ENCODE assay signal across 8 mouse cellular contexts in the genomic region with DNA sequence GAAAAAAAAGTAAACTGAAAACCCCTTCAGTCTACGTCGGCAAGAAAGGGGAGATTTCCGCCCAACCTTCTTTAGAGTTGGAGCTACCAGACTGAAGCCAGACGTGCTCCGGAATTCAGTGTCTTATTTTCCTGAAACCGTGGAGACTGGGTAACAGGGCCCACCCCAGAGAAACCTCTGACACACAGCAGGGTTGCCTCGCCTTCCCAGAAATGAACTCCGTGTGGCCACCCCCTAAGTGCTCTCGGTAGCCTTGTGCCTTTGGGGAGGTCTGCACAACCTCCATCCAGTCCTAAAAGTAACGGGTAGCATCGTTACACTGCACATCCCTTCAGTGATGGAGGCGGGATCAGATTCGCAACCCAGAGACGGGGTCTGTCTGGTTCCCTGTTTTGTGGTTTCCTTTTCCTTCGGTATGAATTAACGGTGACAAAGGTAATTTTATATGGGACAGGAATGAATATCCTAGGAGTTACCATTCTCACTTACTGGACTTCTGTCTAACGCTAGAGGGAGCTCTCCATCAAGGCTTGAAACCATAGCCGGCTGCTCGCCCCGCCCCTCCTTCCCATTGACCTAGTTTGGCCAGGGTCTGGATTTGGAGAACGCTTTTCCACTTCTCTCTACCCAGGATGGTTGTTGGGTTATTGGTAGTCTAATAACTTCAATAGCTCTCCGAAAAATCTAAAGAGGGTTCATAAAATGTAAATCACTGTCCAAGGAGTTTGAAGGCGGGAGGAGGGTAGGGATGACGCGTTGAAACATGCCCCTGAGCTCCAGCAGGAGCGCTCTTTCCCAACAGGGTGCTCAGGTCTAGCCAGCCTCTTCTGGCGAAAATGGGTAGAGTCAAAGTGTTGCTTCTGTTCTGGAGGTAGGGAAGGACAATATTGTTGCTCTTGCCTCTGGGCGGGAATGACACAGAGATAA. TPM values are rescaled to one million over a fixed set of nuclear protein-coding genes. Genes with fewer than 3 reads are reported as not detected.
A peak's percentile ranks its signal among the peaks of the same experiment; 100 is the strongest.
DNase-seq lines count a peak whose midpoint lies in the region; ATAC-seq and TF ChIP-seq lines count a peak whose summit lies in the region.

No protein-coding gene starts in this region.

- no peak for TF ChIP-seq POLR2A in kidney, adult 2 months (IDR thresholded peaks at IDR 0.05; ENCODE audit: low read depth, low read length)
- TF ChIP-seq POLR2A in limb, embryonic 14.5 days (IDR thresholded peaks at IDR 0.05; ENCODE audit: borderline replicate concordance, extremely low read depth, insufficient read depth, insufficient read length) = no peak

- H3K27ac ChIP-seq in embryonic facial prominence, embryonic 13.5 days = peak overlapping the region; percentile 39
- peak overlapping the region; percentile 54 for H3K27ac ChIP-seq in kidney, adult 2 months (ENCODE audit: insufficient read depth, low read depth, low read length)
- no peak overlapping the region for H3K27ac ChIP-seq in limb, embryonic 14.5 days (replicated peaks; ENCODE audit: low read depth, low read length)
- H3K27ac ChIP-seq in midbrain, embryonic 15.5 days = no peak overlapping the region

- H3K27me3 ChIP-seq in embryonic facial prominence, embryonic 13.5 days = peaks cover 35% of the 10 kb centered on the region
- no peaks in the 10 kb centered on the region for H3K27me3 ChIP-seq in kidney, adult 2 months (replicated peaks; ENCODE audit: control insufficient read depth, insufficient read depth, low read length)
- peaks cover 21% of the 10 kb centered on the region for H3K27me3 ChIP-seq in limb, embryonic 14.5 days (ENCODE audit: control insufficient read depth, insufficient read depth, low read length)
- H3K27me3 ChIP-seq in midbrain, embryonic 15.5 days (replicated peaks) = peaks cover 62% of the 10 kb centered on the region

- TF ChIP-seq CTCF in kidney, adult 2 months (conservative IDR thresholded peaks at IDR 0.05; ENCODE audit: insufficient read depth, insufficient read length, low read depth, low read length) = peak; percentile 68

- H3K4me3 ChIP-seq in embryonic facial prominence, embryonic 13.5 days = peak overlapping the region; percentile 48
- peak overlapping the region; percentile 51 for H3K4me3 ChIP-seq in kidney, adult 2 months (ENCODE audit: insufficient read depth, low read depth, low read length)
- H3K4me3 ChIP-seq in limb, embryonic 14.5 days (replicated peaks; ENCODE audit: low read length) = peak overlapping the region; percentile 41
- H3K4me3 ChIP-seq in midbrain, embryonic 15.5 days = peak overlapping the region; percentile 44

- ATAC-seq in embryonic facial prominence, embryonic 13.5 days (ENCODE audit: insufficient number of reproducible peaks, insufficient read depth, low FRiP score, low TSS enrichment, low read depth) = peak; percentile 66
- peak; percentile 74 for ATAC-seq in limb, embryonic 14.5 days (ENCODE audit: low FRiP score, low read depth)
- ATAC-seq in midbrain, embryonic 15.5 days (replicated peaks) = peak; percentile 79

- H3K9ac ChIP-seq in embryonic facial prominence, embryonic 13.5 days = peak overlapping the region; percentile 64
- peak overlapping the region; percentile 28; the same call in 1 of the 2 replicates for H3K9ac ChIP-seq in limb, embryonic 14.5 days (ENCODE audit: low read depth, low read length, severe bottlenecking)
- H3K9ac ChIP-seq in midbrain, embryonic 15.5 days = peak overlapping the region; percentile 23

- H3K4me1 ChIP-seq in embryonic facial prominence, embryonic 13.5 days = peaks cover 64% of the 10 kb centered on the region
- H3K4me1 ChIP-seq in kidney, adult 2 months (ENCODE audit: control insufficient read depth, insufficient read depth, low read length) = peaks cover 23% of the 10 kb centered on the region; the same call in 1 of the 2 replicates
- H3K4me1 ChIP-seq in limb, embryonic 14.5 days (ENCODE audit: control insufficient read depth, insufficient read depth, low read length) = peaks cover 39% of the 10 kb centered on the region
- peaks cover 52% of the 10 kb centered on the region for H3K4me1 ChIP-seq in midbrain, embryonic 15.5 days

- peaks cover 2% of the 10 kb centered on the region; the same call in 1 of the 2 replicates for H3K36me3 ChIP-seq in embryonic facial prominence, embryonic 13.5 days
- H3K36me3 ChIP-seq in kidney, adult 2 months (ENCODE audit: control insufficient read depth, insufficient read depth, low read length) = peaks cover 4% of the 10 kb centered on the region; the same call in 1 of the 2 replicates
- peaks cover 4% of the 10 kb centered on the region; the same call in 1 of the 2 replicates for H3K36me3 ChIP-seq in limb, embryonic 14.5 days (ENCODE audit: control insufficient read depth, insufficient read depth, low read length)
- H3K36me3 ChIP-seq in midbrain, embryonic 15.5 days (replicated peaks) = no peaks in the 10 kb centered on the region

- peak overlapping the region; percentile 92 for H3K4me2 ChIP-seq in embryonic facial prominence, embryonic 13.5 days
- peak overlapping the region; percentile 82 for H3K4me2 ChIP-seq in limb, embryonic 14.5 days (replicated peaks; ENCODE audit: low read depth, low read length, severe bottlenecking)
- peak overlapping the region; percentile 82 for H3K4me2 ChIP-seq in midbrain, embryonic 15.5 days

- 2% methylated on average over 28 of the region's 28 CpGs for WGBS in embryonic facial prominence, embryonic 13.5 days
- WGBS in kidney, adult 2 months = 11% methylated on average over 28 of the region's 28 CpGs
- 3% methylated on average over 28 of the region's 28 CpGs for WGBS in limb, embryonic 14.5 days
- WGBS in midbrain, embryonic 15.5 days = 2% methylated on average over 28 of the region's 28 CpGs

- no peaks in the 10 kb centered on the region for H3K9me3 ChIP-seq in embryonic facial prominence, embryonic 13.5 days
- no peaks in the 10 kb centered on the region for H3K9me3 ChIP-seq in limb, embryonic 14.5 days (ENCODE audit: control insufficient read depth, low read length)
- no peaks in the 10 kb centered on the region for H3K9me3 ChIP-seq in midbrain, embryonic 15.5 days

- peak; percentile 60 for DNase-seq in ovary, adult 18-20 months (ENCODE audit: low spot score)
- DNase-seq in ovary, postnatal 10 days (ENCODE audit: low spot score) = no peak
- peak; percentile 91 for DNase-seq in heart, adult 8-10 months (ENCODE audit: low spot score)
- DNase-seq in kidney, adult 2 months = peak; percentile 94
- DNase-seq in limb, embryonic 14.5 days (ENCODE audit: low spot score) = peak; percentile 92
- peak; percentile 59 to 73 for DNase-seq in spleen, postnatal 36 days (ENCODE audit: low spot score in 2 of 2)

RNA-seq across cellular contexts. Expression of gene Gm37419, which starts 6.1 kb away (rescaled TPM):
- not detected in 2 replicates for polyA plus RNA-seq in embryonic facial prominence, embryonic 13.5 days (2015; fragmentation: Nextera tagmentation; extraction: Ambion mirVana)
- not detected for total RNA-seq in heart, adult 8-10 months (2022)
- not detected in 2 replicates for polyA plus RNA-seq in kidney, adult 2 months (2012; rRNA removed)
- polyA plus RNA-seq in limb, embryonic 14.5 days (2012; rRNA removed) = not detected in 2 replicates
- polyA plus RNA-seq in limb, embryonic 14.5 days (2014; fragmentation: Nextera tagmentation; extraction: Ambion mirVana) = not detected in 2 replicates
- polyA plus RNA-seq in midbrain, embryonic 15.5 days (2015; fragmentation: Nextera tagmentation; extraction: Ambion mirVana) = not detected in 2 replicates

RNA-seq across cellular contexts. Expression of gene Bcl6, which starts 6.5 kb away (rescaled TPM):
- 1.8 TPM in 2 replicates for polyA plus RNA-seq in embryonic facial prominence, embryonic 13.5 days (2015; fragmentation: Nextera tagmentation; extraction: Ambion mirVana)
- 10 to 100 TPM; 11.6 to 17.5 (median 14.8) TPM for total RNA-seq in heart, adult 8-10 months (2022)
- polyA plus RNA-seq in kidney, adult 2 months (2012; rRNA removed) = 11.7 and 13.0 TPM in 2 replicates
- 10.8 and 11.9 TPM in 2 replicates for polyA plus RNA-seq in limb, embryonic 14.5 days (2012; rRNA removed)
- polyA plus RNA-seq in limb, embryonic 14.5 days (2014; fragmentation: Nextera tagmentation; extraction: Ambion mirVana) = 2.5 and 2.7 TPM in 2 replicates
- polyA plus RNA-seq in midbrain, embryonic 15.5 days (2015; fragmentation: Nextera tagmentation; extraction: Ambion mirVana) = 0.47 and 0.57 TPM in 2 replicates

RNA-seq across cellular contexts. Expression of gene Rtp2, which starts 50.0 kb away (rescaled TPM):
- 0.79 and 2.4 TPM in 2 replicates for polyA plus RNA-seq in embryonic facial prominence, embryonic 13.5 days (2015; fragmentation: Nextera tagmentation; extraction: Ambion mirVana)
- total RNA-seq in heart, adult 8-10 months (2022) = not detected
- polyA plus RNA-seq in kidney, adult 2 months (2012; rRNA removed) = not detected in 2 replicates
- not detected in 2 replicates for polyA plus RNA-seq in limb, embryonic 14.5 days (2012; rRNA removed)
- polyA plus RNA-seq in limb, embryonic 14.5 days (2014; fragmentation: Nextera tagmentation; extraction: Ambion mirVana) = not detected in 2 replicates
- polyA plus RNA-seq in midbrain, embryonic 15.5 days (2015; fragmentation: Nextera tagmentation; extraction: Ambion mirVana) = 0.11 and 0.22 TPM in 2 replicates

Comparison
In these comparisons a context has a peak if more than half of its experiments do, and no peak if none do; other contexts are left out.
1. H3K27ac ChIP-seq: peak in embryonic facial prominence, embryonic 13.5 days (single experiment) and kidney, adult 2 months (single experiment); none in limb, embryonic 14.5 days (single experiment) and midbrain, embryonic 15.5 days (single experiment).
2. Peak in every context shown above with its lines, with median percentiles within 50 percentile points of each other: ATAC-seq, H3K4me2 ChIP-seq, H3K4me3 ChIP-seq and H3K9ac ChIP-seq.